Mouse (Mus musculus) megakaryocyte, embryonic 14.5 days (primary cell): ENCODE results near the gene Wasf3. TPM values are rescaled to one million over a fixed set of nuclear protein-coding genes. Genes with fewer than 3 reads are reported as not detected.

Experiments used
- H3K27me3 ChIP-seq: replicated peaks from 2 replicates; pipeline ENCODE3; 2012; ENCODE audit warnings: inconsistent platforms
- H3K36me3 ChIP-seq: replicated peaks from 2 replicates; pipeline ENCODE3; 2012; ENCODE audit warnings: low read length, inconsistent platforms, mixed read lengths
- H3K4me1 ChIP-seq: 2 replicates; pipeline ENCODE4 v1.6.1; 2012; ENCODE audit warnings: inconsistent platforms
- H3K4me3 ChIP-seq: replicated peaks from 2 replicates; pipeline ENCODE3; 2012; ENCODE audit warnings: moderate library complexity, mild to moderate bottlenecking, inconsistent platforms
- H3K9me3 ChIP-seq: 2 replicates; pipeline ENCODE4 v1.6.1; 2012; ENCODE audit warnings: inconsistent platforms
- FLI1 ChIP-seq: IDR thresholded peaks from 2 replicates; pipeline ENCODE4 v1.6.1; 2012; ENCODE audit warnings: low read length, inconsistent platforms, mixed read lengths
- GATA1 ChIP-seq: IDR thresholded peaks from 3 replicates; pipeline ENCODE4 v1.6.1; 2012; ENCODE audit warnings: mixed read lengths, low read length, inconsistent platforms, borderline replicate concordance
- polyA plus RNA-seq: library from polyadenylated mRNA; stranded (reverse); fragments of >175 nt; gene quantifications from 2 replicates; pipeline ENCODE4 v1.2.3, GENCODE M21; 2012; ENCODE audit warnings: low replicate concordance; ENCODE audit not compliant: insufficient read depth

Wasf3 gene
- polyA plus RNA-seq: 0.04 and 1.1 TPM in 2 replicates

DNA sequence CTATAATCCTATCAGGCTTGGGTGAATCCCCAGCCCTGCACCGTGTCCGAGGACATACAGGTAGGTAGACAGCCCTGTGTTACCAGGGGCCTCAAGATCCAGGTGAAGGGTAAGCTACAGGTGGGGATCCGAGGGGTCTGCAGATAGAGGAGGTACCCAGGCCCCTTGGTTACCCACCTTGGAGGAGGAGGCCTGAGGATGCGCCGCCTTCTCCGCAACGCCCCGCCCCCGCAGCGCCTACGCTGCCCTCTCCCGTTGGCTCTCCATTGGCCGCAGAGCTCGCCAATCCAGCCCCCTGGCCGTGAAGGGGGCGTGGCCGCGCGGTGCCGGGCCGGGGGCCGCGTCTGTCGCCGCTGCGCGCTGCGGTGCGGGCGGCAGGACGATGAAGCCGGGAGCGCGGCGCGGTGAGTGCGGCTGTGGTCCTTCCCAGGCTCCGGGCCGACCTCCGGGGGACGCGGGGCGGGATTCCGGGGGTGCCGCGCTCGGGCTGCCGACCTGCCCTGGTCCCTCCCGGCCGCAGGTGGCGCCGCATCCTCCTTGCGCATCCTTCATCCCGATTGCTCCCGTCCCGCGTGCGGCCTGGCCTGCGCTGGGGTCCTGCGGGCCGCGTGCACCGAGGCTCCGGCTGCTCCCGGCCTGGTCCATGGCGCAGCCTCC is at the start of gene Wasf3:
Wasf3 (plus strand) TSS at position 51 of the 657 bp plus-strand sequence.
- H3K9me3 ChIP-seq: peaks cover 45% of the 10 kb centered on the region
- H3K4me1 ChIP-seq: peaks cover 3% of the 10 kb centered on the region; the same call in 1 of the 2 replicates
- peak within 1 kb of the TSS; percentile 59 for H3K4me3 ChIP-seq
- H3K36me3 ChIP-seq: no peaks in the 10 kb centered on the region
- TF ChIP-seq GATA1: no peak
- no peak for TF ChIP-seq FLI1
- peaks cover 24% of the 10 kb centered on the region for H3K27me3 ChIP-seq

DNA sequence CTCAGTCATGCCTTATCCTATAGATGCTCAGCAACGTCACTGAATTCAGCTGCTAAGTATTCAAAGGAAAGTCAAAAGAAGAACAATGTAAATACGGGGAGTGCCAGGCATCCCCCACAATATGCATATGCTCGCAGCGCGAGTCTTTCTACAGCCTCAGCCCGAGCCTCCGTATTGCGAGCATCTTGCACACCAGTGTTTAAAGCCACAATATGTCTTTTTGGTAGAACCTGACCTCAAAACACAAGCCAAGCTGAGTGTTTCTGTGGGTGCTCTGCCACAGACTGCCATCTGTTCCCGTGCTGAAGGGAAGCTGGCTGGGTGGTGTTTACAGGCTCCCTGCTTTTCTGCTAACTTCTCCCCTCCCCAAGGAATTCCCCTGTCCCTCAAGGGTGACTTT is 46.7 kb upstream of the Wasf3 start:
- H3K27me3 ChIP-seq: no peaks in the 10 kb centered on the region
- no peak overlapping the region for H3K4me3 ChIP-seq

DNA sequence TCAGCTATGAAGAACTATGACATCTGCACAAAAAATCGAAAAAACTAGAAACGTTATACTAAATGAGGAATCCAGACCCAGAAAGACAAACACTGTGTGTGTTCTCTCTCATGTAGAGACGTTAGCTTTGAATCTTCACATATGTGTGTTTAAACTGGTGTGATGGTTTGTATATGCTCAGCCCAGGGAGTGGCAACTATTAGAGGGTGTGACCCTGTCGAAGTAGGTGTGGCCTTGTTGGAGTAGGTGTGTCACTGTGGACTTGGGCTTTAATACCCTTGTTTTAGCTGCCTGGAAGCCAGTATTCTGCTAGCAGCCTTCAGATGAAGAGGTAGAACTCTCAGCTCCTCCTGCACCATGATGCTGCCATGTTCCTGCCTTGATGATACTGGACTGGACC is 44.7 kb upstream of the Wasf3 start:
- Histone ChIP-seq H3K9me3 (peaks cover 51% of the 10 kb centered on the region), H3K4me1 (no peaks in the 10 kb centered on the region), H3K4me3 (no peak overlapping the region), H3K36me3 (no peaks in the 10 kb centered on the region), H3K27me3 (no peaks in the 10 kb centered on the region)
- TF ChIP-seq GATA1 (no peak), FLI1 (no peak)

More for the DNA sequence above, 46.7 kb upstream of the Wasf3 start:
- Histone ChIP-seq H3K4me1 (no peaks in the 10 kb centered on the region), H3K9me3 (peaks cover 33% of the 10 kb centered on the region), H3K36me3 (no peaks in the 10 kb centered on the region)
- TF ChIP-seq GATA1 (no peak), FLI1 (no peak)

DNA sequence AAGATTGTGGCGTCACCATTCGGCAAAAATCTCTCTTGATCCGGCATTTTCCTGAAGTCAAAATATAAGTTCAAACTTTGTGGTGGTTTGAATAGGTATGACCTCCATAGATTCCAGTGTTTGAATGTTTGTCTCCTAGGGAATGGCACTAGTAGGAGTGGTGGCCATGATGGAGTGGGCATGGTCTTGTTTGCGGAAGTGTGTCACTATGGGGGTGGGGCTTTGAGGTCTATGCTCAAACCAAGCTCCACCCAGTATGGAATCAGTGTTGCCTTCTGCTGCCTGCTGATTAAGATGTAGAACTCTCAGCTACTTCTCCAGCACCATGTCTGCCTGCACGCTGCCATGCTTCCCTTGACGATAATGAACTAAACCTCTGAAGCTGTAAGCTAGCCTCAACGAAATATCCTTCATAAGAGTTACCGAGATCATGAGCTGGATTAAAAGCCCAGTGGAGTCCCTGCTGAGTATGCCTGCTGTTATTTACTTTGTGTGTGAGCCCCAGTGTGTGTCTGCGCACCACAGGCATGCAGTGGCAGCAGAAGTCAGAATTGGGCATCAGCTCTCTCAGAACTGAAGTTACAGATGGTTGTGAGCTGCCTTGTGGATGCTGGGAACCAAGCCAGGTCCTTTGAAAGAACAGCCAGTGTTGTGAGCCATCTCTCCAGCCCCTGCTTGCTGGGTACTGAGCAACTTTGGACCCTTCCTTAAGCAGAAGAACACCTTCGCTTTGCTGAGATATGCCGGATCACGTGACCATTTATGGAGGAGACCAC is 39.7 kb upstream of the Wasf3 start:
- Histone ChIP-seq H3K9me3 (peaks cover 43% of the 10 kb centered on the region), H3K36me3 (no peaks in the 10 kb centered on the region), H3K4me3 (no peak overlapping the region), H3K27me3 (no peaks in the 10 kb centered on the region), H3K4me1 (no peaks in the 10 kb centered on the region)
- TF ChIP-seq GATA1 (no peak), FLI1 (no peak)

DNA sequence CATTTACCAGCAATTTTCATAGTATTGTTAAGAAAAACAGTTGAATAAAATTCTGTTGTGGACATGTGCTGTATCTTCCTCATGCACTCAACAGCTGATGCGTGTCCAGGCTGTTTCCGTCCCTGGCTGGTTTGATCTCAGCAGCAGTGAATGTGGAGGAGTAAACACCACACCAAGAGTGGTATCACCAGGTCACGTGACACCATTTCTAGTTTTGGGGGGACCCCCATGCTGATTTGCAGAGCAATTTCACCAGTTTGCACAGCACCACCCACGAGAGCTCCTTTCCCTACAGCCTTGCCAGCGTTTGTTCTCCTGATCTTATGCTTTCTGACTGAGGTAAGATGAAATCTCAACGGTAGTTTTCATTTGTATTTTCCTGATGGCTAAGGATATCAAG is 37.7 kb upstream of the Wasf3 start:
- Histone ChIP-seq H3K27me3 (no peaks in the 10 kb centered on the region), H3K4me3 (no peak overlapping the region), H3K9me3 (peaks cover 49% of the 10 kb centered on the region), H3K4me1 (no peaks in the 10 kb centered on the region), H3K36me3 (no peaks in the 10 kb centered on the region)
- TF ChIP-seq GATA1 (no peak), FLI1 (no peak)

DNA sequence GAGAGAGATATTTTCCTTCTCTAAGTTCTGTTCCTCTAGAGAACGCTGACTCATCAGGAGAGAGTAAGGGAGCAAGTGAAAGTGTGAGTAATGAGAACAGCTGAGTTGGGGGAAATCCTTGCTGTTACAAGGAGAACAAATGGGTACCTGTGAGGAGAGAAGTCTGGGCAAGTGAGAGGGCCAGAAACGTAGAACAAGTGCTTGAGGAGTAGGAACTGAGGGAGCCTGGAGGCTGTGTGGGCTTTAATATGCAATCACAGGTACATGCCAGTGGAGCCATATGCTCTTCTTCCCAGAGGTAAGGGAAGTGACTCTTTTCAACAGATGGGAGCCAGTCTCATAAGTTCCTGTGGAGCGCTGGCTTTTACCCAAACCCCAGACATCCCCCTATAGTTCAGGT is 35.6 kb upstream of the Wasf3 start:
- TF ChIP-seq GATA1: no peak
- TF ChIP-seq FLI1: no peak
- H3K9me3 ChIP-seq: peaks cover 34% of the 10 kb centered on the region
- H3K4me1 ChIP-seq: no peaks in the 10 kb centered on the region
- no peak overlapping the region for H3K4me3 ChIP-seq
- H3K36me3 ChIP-seq: no peaks in the 10 kb centered on the region
- no peaks in the 10 kb centered on the region for H3K27me3 ChIP-seq

DNA sequence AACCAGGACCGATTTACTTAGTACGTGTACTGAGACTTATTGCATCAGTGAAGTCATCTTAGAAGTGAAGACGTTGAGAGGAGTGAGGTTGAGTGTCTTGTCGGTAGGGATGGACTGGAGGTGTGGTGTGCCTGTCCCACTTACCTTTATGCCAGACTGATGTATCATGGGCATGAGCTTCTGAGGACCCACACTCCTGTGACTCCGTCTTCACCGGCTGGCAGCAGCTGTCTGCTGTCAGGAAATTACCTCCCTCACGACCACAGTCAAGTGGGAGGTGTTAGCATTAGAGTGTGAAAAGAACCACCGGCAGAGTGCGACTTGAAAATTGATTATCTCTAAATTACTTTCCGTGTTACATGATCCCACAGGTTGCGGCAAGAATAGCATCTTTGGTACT is 34.0 kb upstream of the Wasf3 start:
- TF ChIP-seq FLI1 (no peak), GATA1 (no peak)
- H3K4me3 ChIP-seq: no peak overlapping the region
- H3K36me3 ChIP-seq: no peaks in the 10 kb centered on the region
- H3K4me1 ChIP-seq: no peaks in the 10 kb centered on the region
- H3K9me3 ChIP-seq: peaks cover 23% of the 10 kb centered on the region
- no peaks in the 10 kb centered on the region for H3K27me3 ChIP-seq

DNA sequence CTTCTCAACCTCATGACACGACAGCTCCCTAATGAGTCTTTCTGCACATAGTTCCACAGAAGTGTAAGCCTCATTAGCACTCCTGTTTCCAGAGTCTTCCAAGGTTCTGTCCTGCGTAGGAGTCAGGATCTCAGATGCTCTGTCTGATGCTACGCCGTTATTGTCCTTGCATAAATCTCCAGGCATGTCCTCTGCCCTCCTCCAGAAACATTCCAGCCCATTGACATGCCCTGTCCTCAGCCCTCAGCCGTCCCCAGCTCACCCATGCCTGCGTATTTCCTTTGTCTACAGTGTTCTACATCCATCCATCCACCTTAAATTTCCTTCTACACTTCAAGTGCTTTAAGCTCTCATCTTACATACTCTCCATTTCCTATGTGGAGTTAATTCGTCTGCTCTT is 32.8 kb upstream of the Wasf3 start:
- Histone ChIP-seq H3K36me3 (no peaks in the 10 kb centered on the region), H3K4me3 (no peak overlapping the region), H3K4me1 (no peaks in the 10 kb centered on the region), H3K9me3 (peaks cover 21% of the 10 kb centered on the region), H3K27me3 (no peaks in the 10 kb centered on the region)
- TF ChIP-seq FLI1 (no peak), GATA1 (no peak)

DNA sequence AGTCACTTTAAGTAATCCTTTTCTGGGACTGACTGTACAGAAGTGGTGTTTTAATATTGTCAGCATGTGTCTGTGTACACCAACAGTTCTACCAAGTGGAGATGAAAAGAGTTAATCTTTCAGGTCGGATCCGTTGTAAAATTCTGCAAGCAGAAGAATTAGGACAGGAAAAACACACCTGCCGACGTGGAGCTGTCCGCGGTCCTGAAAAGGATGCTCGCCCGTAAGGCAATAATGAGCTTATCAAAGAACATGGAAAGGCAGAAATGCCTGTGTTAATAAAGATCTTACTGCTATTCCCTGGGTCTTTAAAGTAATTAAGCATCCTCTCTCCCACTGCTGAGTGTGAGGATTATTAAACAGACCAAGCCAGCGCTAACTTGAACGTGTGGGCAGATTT is 24.4 kb upstream of the Wasf3 start:
- H3K9me3 ChIP-seq: peaks cover 32% of the 10 kb centered on the region
- H3K4me3 ChIP-seq: no peak overlapping the region

DNA sequence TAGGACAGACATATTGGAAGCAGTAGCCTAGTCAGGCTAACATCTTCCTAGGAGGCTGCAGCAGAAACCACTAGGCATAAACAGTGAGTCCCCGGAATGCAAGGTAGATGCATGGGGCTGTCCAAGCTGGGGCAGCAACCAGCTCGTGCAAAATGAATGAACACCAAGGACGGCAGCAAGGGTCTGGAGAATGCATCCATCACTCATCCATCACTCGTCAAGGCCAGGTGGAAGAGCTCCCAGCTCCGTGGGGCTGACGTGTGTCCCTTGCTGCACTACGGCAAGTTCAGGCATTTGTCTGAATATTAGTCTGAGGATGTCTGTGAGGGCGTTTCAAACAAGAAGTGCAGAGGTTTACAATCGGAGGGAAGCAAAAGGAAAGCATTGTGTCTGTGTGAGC is 22.1 kb upstream of the Wasf3 start:
- TF ChIP-seq FLI1: no peak
- TF ChIP-seq GATA1: no peak
- Histone ChIP-seq H3K36me3 (no peaks in the 10 kb centered on the region), H3K9me3 (peaks cover 29% of the 10 kb centered on the region), H3K4me1 (no peaks in the 10 kb centered on the region), H3K27me3 (no peaks in the 10 kb centered on the region), H3K4me3 (peak overlapping the region; percentile 65)

More for the DNA sequence above, 24.4 kb upstream of the Wasf3 start:
- Histone ChIP-seq H3K36me3 (no peaks in the 10 kb centered on the region), H3K4me1 (no peaks in the 10 kb centered on the region), H3K27me3 (no peaks in the 10 kb centered on the region)
- TF ChIP-seq FLI1 (no peak), GATA1 (no peak)
